Mouse (Mus musculus): ENCODE results near the gene Polrmt.

Gene Polrmt

DNA sequence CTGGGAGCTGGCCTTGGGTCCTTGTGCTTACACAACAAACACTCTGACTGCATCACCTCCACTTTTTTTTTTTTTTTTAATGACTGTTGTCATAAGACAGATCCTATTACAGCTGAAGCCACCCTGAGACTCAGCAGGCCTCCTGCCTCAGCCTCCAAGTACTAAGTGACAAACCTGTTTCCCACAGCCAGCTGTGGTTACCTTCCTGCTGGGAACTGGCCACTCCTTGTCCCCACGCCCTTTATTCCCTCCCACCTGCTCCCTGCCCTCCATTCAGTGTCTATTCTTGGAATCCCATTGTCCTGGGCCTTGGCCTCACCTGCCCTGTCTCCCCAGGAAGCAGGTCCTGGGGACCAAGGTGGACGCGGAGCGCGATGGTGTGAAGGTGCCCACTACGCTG lies 58.9 kb downstream of the Polrmt start:
- H3K4me3 ChIP-seq (replicated peaks; ENCODE audit: low read length): 0 out of 2 replicates have a peak overlapping the region, but pooled peaks have one; percentile 14
- H3K27me3 ChIP-seq (ENCODE audit: insufficient read depth, low read length): no peaks in the 10 kb centered on the region
- TF ChIP-seq NANOG (IDR thresholded peaks at IDR 0.05; ENCODE audit: borderline replicate concordance, low read length): no peak
- peaks cover 67% of the 10 kb centered on the region for H3K4me1 ChIP-seq (replicated peaks; ENCODE audit: low read depth, low read length)
- peaks cover 68% of the 10 kb centered on the region for H3K36me3 ChIP-seq (ENCODE audit: insufficient read depth, low read length)
- H3K9me3 ChIP-seq (ENCODE audit: low read length): no peaks in the 10 kb centered on the region

GRCm38 (mm10) chr10:79686691-79687090 lies 59.7 kb downstream of the Polrmt start:
- no peaks in the 10 kb centered on the region for H3K9me3 ChIP-seq (ENCODE audit: low read length)
- no peak overlapping the region; the same call in 1 of the 2 replicates for H3K4me3 ChIP-seq (replicated peaks; ENCODE audit: low read length)
- peaks cover 65% of the 10 kb centered on the region for H3K4me1 ChIP-seq (replicated peaks; ENCODE audit: low read depth, low read length)
- H3K36me3 ChIP-seq (ENCODE audit: insufficient read depth, low read length): peaks cover 68% of the 10 kb centered on the region
- H3K27me3 ChIP-seq (ENCODE audit: insufficient read depth, low read length): no peaks in the 10 kb centered on the region
- TF ChIP-seq POU5F1 (IDR thresholded peaks at IDR 0.05; ENCODE audit: borderline replicate concordance, low read length) (no peak), CTCF (conservative IDR thresholded peaks at IDR 0.05; ENCODE audit: low read length) (no peak), NANOG (IDR thresholded peaks at IDR 0.05; ENCODE audit: borderline replicate concordance, low read length) (no peak)

DNA sequence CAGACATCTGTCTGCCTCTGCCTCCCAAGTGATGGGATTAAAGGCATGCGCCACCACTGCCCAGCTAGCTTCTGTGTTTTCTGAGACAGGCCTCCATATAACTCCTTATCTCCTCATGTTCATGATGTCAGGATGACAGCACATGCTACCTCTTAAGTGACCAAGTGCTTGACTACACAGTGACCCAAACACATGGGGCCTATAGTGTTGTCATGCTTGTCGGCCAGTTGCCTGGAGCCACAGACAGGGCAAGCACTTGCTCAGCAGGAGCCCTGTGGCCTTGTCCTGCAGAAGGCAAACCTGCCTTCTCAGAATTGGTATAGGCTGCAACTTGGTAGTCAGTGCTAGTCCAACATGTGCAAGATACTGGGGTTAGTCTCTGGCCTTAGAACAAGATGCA lies 60.2 kb downstream of the Polrmt start:
- Histone ChIP-seq H3K4me3 (replicated peaks; ENCODE audit: low read length) (no peak overlapping the region), H3K4me1 (replicated peaks; ENCODE audit: low read depth, low read length) (peaks cover 68% of the 10 kb centered on the region)
- TF ChIP-seq POU5F1 (IDR thresholded peaks at IDR 0.05; ENCODE audit: borderline replicate concordance, low read length) (no peak), NANOG (IDR thresholded peaks at IDR 0.05; ENCODE audit: borderline replicate concordance, low read length) (no peak), CTCF (conservative IDR thresholded peaks at IDR 0.05; ENCODE audit: low read length) (no peak)

More for the DNA sequence above, 60.2 kb downstream of the Polrmt start:
- H3K27me3 ChIP-seq (ENCODE audit: insufficient read depth, low read length): no peaks in the 10 kb centered on the region
- peaks cover 68% of the 10 kb centered on the region for H3K36me3 ChIP-seq (ENCODE audit: insufficient read depth, low read length)
- no peaks in the 10 kb centered on the region for H3K9me3 ChIP-seq (ENCODE audit: low read length)

Measured in E14TG2a.4 (cell line).